Mouse (Mus musculus) bone marrow, adult 2 months (tissue): ENCODE data around the gene Gpat3. TPM values are rescaled to one million over a fixed set of nuclear protein-coding genes. Genes with fewer than 3 reads are reported as not detected.

Experiments used
- H3K27ac ChIP-seq: fragments of 200-500 bp; 2 replicates; pipeline ENCODE4 v1.5.1; 2012; ENCODE audit warnings: low read depth, mild to moderate bottlenecking, control low read depth, inconsistent platforms, low read length; ENCODE audit not compliant: control insufficient read depth, poor library complexity, insufficient read depth
- H3K4me1 ChIP-seq: fragments of 200-500 bp; 2 replicates; pipeline ENCODE4 v1.6.1; 2011; ENCODE audit warnings: low read length; ENCODE audit not compliant: control insufficient read depth, insufficient read depth
- H3K4me3 ChIP-seq: fragments of 200-500 bp; replicated peaks from 2 replicates; pipeline ENCODE3; 2011; ENCODE audit warnings: mild to moderate bottlenecking, low read depth, low read length, control low read depth; ENCODE audit not compliant: control insufficient read depth
- CTCF ChIP-seq: fragments of 200-500 bp; IDR thresholded peaks from 2 replicates; pipeline ENCODE4 v1.5.1; 2011; ENCODE audit warnings: low read length, control low read depth; ENCODE audit not compliant: control insufficient read depth, insufficient read depth
- POLR2A ChIP-seq: fragments of 200-500 bp; IDR thresholded peaks from 2 replicates; pipeline ENCODE4 v1.6.1; 2011; ENCODE audit warnings: low read depth, mild to moderate bottlenecking, control low read depth, low read length, borderline replicate concordance; ENCODE audit not compliant: control insufficient read depth
- WGBS: fragments of 180-500 bp; shearing (Covaris S2); methylation state at CpG from one replicate; pipeline ENCODE4 v1.1.7; 2018; 5-methylcytosine and 5-hydroxymethylcytosine counted together
- polyA plus RNA-seq: library from polyadenylated mRNA; stranded (reverse); fragments of >200 nt; gene quantifications from 2 replicates; pipeline ENCODE4 v1.2.4, GENCODE M21; 2011; ENCODE audit warnings: low replicate concordance; ENCODE audit not compliant: missing spikeins, insufficient read depth, insufficient read length

Gene Gpat3
- polyA plus RNA-seq, 1 experiment: 4.0 TPM

- H3K4me1 ChIP-seq: no peaks in the 10 kb centered on the region
- H3K27ac ChIP-seq: no peak overlapping the region
- no peak overlapping the region for H3K4me3 ChIP-seq
- 79% methylated on average over 10 of the region's 10 CpGs for WGBS
- no peak for TF ChIP-seq CTCF
- TF ChIP-seq POLR2A: no peak
These were observed 50.7 kb downstream of the Gpat3 start for GRCm38 (mm10) chr5:100896199-100896598.

- Histone ChIP-seq H3K4me1 (no peaks in the 10 kb centered on the region), H3K4me3 (no peak overlapping the region), H3K27ac (no peak overlapping the region)
- 81% methylated on average over 11 of the region's 11 CpGs for WGBS
- TF ChIP-seq CTCF (no peak), POLR2A (no peak)
These were observed 54.4 kb downstream of the Gpat3 start for GRCm38 (mm10) chr5:100899745-100900489.

GRCm38 (mm10) chr5:100901046-100901445, 55.5 kb downstream of the Gpat3 start:
- WGBS: 79% methylated on average over 5 of the region's 5 CpGs
- no peak overlapping the region for H3K4me3 ChIP-seq
- H3K4me1 ChIP-seq: no peaks in the 10 kb centered on the region
- H3K27ac ChIP-seq: no peak overlapping the region
- TF ChIP-seq POLR2A (no peak), CTCF (no peak)

DNA sequence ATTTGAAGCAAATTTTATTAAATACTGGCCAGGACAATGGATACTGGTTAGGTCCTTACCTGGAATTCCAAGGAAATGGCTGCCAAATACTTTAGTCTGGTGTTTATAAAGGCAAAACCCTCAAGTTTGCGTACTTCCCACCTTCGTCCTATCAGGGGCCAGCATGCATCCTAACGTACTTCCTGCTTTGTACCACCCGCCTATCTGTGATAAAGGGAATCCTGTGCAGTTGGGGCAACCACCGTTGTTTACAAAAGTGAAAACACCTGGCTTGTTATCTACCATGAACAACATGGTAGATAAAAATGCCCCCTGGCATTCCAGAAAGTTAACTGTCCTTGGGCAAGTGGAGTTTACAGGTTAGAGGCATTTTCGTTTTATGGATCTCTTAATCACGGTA, 63.0 kb downstream of the Gpat3 start:
- TF ChIP-seq CTCF: no peak
- WGBS: 70% methylated on average over 7 of the region's 7 CpGs

GRCm38 (mm10) chr5:100908901-100909300, 63.4 kb downstream of the Gpat3 start:
- Histone ChIP-seq H3K27ac (no peak overlapping the region), H3K4me1 (no peaks in the 10 kb centered on the region), H3K4me3 (no peak overlapping the region)
- no peak for TF ChIP-seq CTCF
- no peak for TF ChIP-seq POLR2A
- 84% methylated on average over 10 of the region's 10 CpGs for WGBS

More for the DNA sequence above, 63.0 kb downstream of the Gpat3 start:
- Histone ChIP-seq H3K4me3 (no peak overlapping the region), H3K4me1 (no peaks in the 10 kb centered on the region), H3K27ac (no peak overlapping the region)

GRCm38 (mm10) chr5:100909691-100910090, 64.2 kb downstream of the Gpat3 start:
- 83% methylated on average over 11 of the region's 11 CpGs for WGBS
- H3K27ac ChIP-seq: no peak overlapping the region
- no peaks in the 10 kb centered on the region for H3K4me1 ChIP-seq
- TF ChIP-seq POLR2A (no peak), CTCF (no peak)
- no peak overlapping the region for H3K4me3 ChIP-seq

GRCm38 (mm10) chr5:100911502-100912097, 66.1 kb downstream of the Gpat3 start:
- Histone ChIP-seq H3K4me3 (no peak overlapping the region), H3K4me1 (no peaks in the 10 kb centered on the region), H3K27ac (no peak overlapping the region)
- TF ChIP-seq POLR2A (no peak), CTCF (peak; percentile 31; the same call in 1 of the 2 replicates)
- 40% methylated on average over 19 of the region's 19 CpGs for WGBS

- Histone ChIP-seq H3K4me3 (no peak overlapping the region), H3K4me1 (no peaks in the 10 kb centered on the region), H3K27ac (no peak overlapping the region)
- TF ChIP-seq POLR2A (no peak), CTCF (no peak)
- 11% methylated on average over 7 of the region's 7 CpGs for WGBS
These were observed 66.9 kb downstream of the Gpat3 start for GRCm38 (mm10) chr5:100912366-100912765.

- no peak overlapping the region for H3K27ac ChIP-seq
- TF ChIP-seq CTCF: no peak
- TF ChIP-seq POLR2A: no peak
- WGBS: 69% methylated on average over 9 of the region's 9 CpGs
- H3K4me3 ChIP-seq: no peak overlapping the region
- no peaks in the 10 kb centered on the region for H3K4me1 ChIP-seq
These were observed 67.8 kb downstream of the Gpat3 start for GRCm38 (mm10) chr5:100913274-100913673.
